Mouse (Mus musculus) adrenal gland, adult 10 weeks (tissue): ENCODE measurements around the gene Per2. TPM values are rescaled to one million over a fixed set of nuclear protein-coding genes. Genes with fewer than 3 reads are reported as not detected.

Source experiments
- polyA plus RNA-seq: library from polyadenylated mRNA; stranded (reverse); fragments of 350-450 nt; fragmentation: Illumina TruSeq; extraction: RNeasy Lipid Tissue Mini Kit (QIAGEN cat#74804); gene quantifications from one replicate; pipeline ENCODE4 v1.2.3, GENCODE M21; 2014; ENCODE audit warnings: low read depth, low replicate concordance

Gene Per2
- 11.5 TPM for polyA plus RNA-seq

GRCm38 (mm10) chr1:91459059-91459809 is at the start of gene Per2:
Gene Per2 (minus strand): TSS chr1:91459324.

GRCm38 (mm10) chr1:91494457-91495140 is 35.5 kb upstream of the Per2 start, which contains the start of gene Traf3ip1:
Gene Traf3ip1 (plus strand): TSS chr1:91494647.

GRCm38 (mm10) chr1:91413898-91414594 is 45.1 kb downstream of the Per2 start, which contains the start of gene Hes6:
Gene Hes6 (minus strand): TSS chr1:91414038.

GRCm38 (mm10) chr1:91398260-91399062 is 60.7 kb downstream of the Per2 start, which contains the start of gene Ilkap:
Gene Ilkap (minus strand): TSS chr1:91398815.

GRCm38 (mm10) chr1:91366215-91367108 is 92.7 kb downstream of the Per2 start, which contains the start of gene Erfe:
Gene Erfe (plus strand): TSS chr1:91366430.

Other genes with a start within 250 kb of the Per2 start
- gene Ube2f, start 209.0 kb downstream of the Per2 start, polyA plus RNA-seq, result 164 TPM
- 6.4 TPM for gene Scly, start 161.0 kb downstream of the Per2 start, polyA plus RNA-seq
- not detected for gene Espnl, start 137.2 kb downstream of the Per2 start, polyA plus RNA-seq
- 0.41 TPM for gene Klhl30, start 108.3 kb downstream of the Per2 start, polyA plus RNA-seq
- 3.0 TPM for gene Erfe, start 92.9 kb downstream of the Per2 start, polyA plus RNA-seq
- gene Ilkap, start 60.5 kb downstream of the Per2 start, polyA plus RNA-seq, result 42.7 TPM
- 4.0 TPM for gene Hes6, start 45.3 kb downstream of the Per2 start, polyA plus RNA-seq
- gene Traf3ip1, start 35.3 kb upstream of the Per2 start, polyA plus RNA-seq, result 7.5 TPM
- 11.4 TPM for gene Asb1, start 81.2 kb upstream of the Per2 start, polyA plus RNA-seq